Mouse (Mus musculus): ENCODE data around the gene Nop10. TPM values are rescaled to one million over a fixed set of nuclear protein-coding genes. Genes with fewer than 3 reads are reported as not detected.

Gene Nop10
- polyA plus RNA-seq, 1 experiment from 2014 or later: 160 TPM

GRCm38 (mm10) chr2:112241787-112242186, 19.9 kb upstream of the Nop10 start:
- no peak overlapping the region for H3K4me2 ChIP-seq
- no peak overlapping the region for H3K4me3 ChIP-seq
- H3K9me3 ChIP-seq: no peaks in the 10 kb centered on the region
- 0 out of 2 replicates have a peak, but pooled peaks cover 2% of the 10 kb centered on the region for H3K27me3 ChIP-seq
- 90% methylated on average over 14 of the region's 14 CpGs for WGBS
- H3K36me3 ChIP-seq: peaks cover 38% of the 10 kb centered on the region
- no peak overlapping the region for H3K9ac ChIP-seq
- H3K4me1 ChIP-seq (replicated peaks): peaks cover 16% of the 10 kb centered on the region
- ATAC-seq (ENCODE audit: low FRiP score): no peak
- no peak overlapping the region for H3K27ac ChIP-seq

- Histone ChIP-seq H3K4me2 (no peak overlapping the region), H3K27ac (no peak overlapping the region), H3K9ac (no peak overlapping the region), H3K9me3 (no peaks in the 10 kb centered on the region), H3K27me3 (0 out of 2 replicates have a peak, but pooled peaks cover 2% of the 10 kb centered on the region), H3K4me3 (no peak overlapping the region), H3K4me1 (replicated peaks) (peaks cover 11% of the 10 kb centered on the region), H3K36me3 (peaks cover 59% of the 10 kb centered on the region)
- no peak for ATAC-seq (ENCODE audit: low FRiP score)
- WGBS: 93% methylated on average over 5 of the region's 5 CpGs
Measured at GRCm38 (mm10) chr2:112245307-112245706, 16.4 kb upstream of the Nop10 start.

GRCm38 (mm10) chr2:112246193-112246592, 15.5 kb upstream of the Nop10 start:
- 0 out of 2 replicates have a peak, but pooled peaks cover 1% of the 10 kb centered on the region for H3K27me3 ChIP-seq
- no peak overlapping the region for H3K27ac ChIP-seq
- H3K36me3 ChIP-seq: peaks cover 59% of the 10 kb centered on the region
- ATAC-seq (ENCODE audit: low FRiP score): peak; percentile 41; the same call in 1 of the 2 replicates
- no peak overlapping the region for H3K9ac ChIP-seq
- H3K4me3 ChIP-seq: no peak overlapping the region
- H3K4me2 ChIP-seq: no peak overlapping the region
- WGBS: 97% methylated on average over 6 of the region's 6 CpGs
- peaks cover 2% of the 10 kb centered on the region for H3K4me1 ChIP-seq (replicated peaks)
- no peaks in the 10 kb centered on the region for H3K9me3 ChIP-seq

GRCm38 (mm10) chr2:112247323-112247722, 14.4 kb upstream of the Nop10 start:
- no peak overlapping the region for H3K9ac ChIP-seq
- H3K4me2 ChIP-seq: no peak overlapping the region
- 87% methylated on average over 10 of the region's 10 CpGs for whole genome bisulfite sequencing
- no peak for ATAC-seq (ENCODE audit: low FRiP score)
- H3K4me1 ChIP-seq (replicated peaks): no peaks in the 10 kb centered on the region
- no peak overlapping the region for H3K27ac ChIP-seq
- peaks cover 59% of the 10 kb centered on the region for H3K36me3 ChIP-seq
- H3K4me3 ChIP-seq: no peak overlapping the region
- H3K27me3 ChIP-seq: no peaks in the 10 kb centered on the region
- H3K9me3 ChIP-seq: no peaks in the 10 kb centered on the region

DNA sequence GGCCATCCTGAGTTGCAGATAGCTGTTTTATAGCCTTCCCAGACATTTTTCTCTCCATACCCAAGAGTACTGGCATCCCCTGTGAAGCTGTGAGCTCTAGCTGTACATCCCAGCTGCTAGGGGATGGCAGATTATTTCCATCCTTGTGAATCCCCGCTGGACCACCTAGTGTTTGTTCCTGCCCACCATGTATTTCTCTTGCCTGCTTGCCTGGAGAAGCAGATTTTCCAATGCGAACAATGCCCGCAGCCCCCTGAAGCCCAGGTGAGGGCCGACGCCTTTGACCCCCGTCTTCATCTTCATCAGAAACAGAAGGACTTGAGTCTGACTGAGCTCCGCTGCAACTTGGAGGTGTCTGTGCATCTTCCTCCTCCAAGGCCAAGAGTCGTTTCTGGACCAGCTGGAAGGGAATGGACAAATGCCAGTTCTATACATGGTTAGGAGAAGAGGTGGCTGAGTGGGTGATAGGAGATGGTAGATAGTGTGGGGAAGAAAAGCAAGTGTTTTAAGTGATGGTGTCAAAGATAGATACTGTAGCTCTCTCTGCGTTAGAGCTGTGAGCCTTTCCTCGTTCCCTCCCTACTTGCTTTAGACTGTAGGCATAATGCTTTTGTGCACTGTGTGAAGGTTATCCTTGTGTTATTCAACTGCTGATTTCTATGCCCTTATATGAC, 11.8 kb upstream of the Nop10 start:
- Histone ChIP-seq H3K27ac (no peak overlapping the region), H3K27me3 (no peaks in the 10 kb centered on the region), H3K9me3 (no peaks in the 10 kb centered on the region), H3K36me3 (peaks cover 40% of the 10 kb centered on the region), H3K4me3 (no peak overlapping the region), H3K9ac (no peak overlapping the region), H3K4me2 (no peak overlapping the region), H3K4me1 (replicated peaks) (no peaks in the 10 kb centered on the region)
- 95% methylated on average over 10 of the region's 10 CpGs for WGBS
- no peak for ATAC-seq (ENCODE audit: low FRiP score)

DNA sequence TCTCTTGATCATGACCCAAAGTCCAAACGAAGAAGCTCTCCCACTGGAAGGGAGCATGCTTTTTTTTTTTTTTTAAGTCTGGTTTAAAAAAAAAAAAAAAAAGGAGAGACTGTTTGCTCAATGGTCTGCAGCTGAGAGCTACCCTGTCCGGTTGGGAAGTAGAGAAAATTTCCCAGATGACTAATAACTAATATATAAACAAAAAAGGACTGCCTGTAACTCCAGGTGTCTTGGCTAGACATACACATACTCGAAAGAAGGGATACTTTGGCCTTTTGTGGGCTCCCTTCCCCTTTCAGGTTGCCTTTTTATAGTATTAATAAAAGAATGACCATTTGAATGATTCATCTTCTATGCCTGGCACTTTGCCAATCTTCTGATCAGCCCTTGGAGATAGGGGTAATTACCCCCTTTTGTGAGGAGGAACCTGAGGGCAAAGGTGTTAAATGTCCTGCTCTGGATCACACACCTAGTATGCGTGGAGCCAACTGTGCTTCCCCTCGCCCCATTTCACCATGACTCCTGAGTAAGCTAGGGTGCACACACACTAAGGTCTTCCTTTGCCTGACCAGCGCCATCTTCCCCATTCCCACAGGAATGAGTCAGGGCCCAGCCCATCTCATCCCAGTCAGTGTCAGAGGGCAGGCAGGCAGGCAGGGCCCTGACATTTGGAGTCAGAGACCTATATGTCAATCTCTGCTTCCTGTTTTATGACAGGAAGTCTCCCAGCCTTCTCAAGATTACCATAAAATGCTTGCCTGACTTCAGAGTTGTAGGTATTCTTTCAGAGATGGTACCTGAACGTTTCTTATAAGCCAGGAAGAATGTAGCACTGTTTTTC, 6.8 kb upstream of the Nop10 start:
- Histone ChIP-seq H3K27me3 (no peaks in the 10 kb centered on the region), H3K4me3 (no peak overlapping the region), H3K36me3 (0 out of 2 replicates have a peak, but pooled peaks cover 2% of the 10 kb centered on the region), H3K9ac (no peak overlapping the region), H3K27ac (no peak overlapping the region), H3K9me3 (no peaks in the 10 kb centered on the region), H3K4me2 (no peak overlapping the region), H3K4me1 (replicated peaks) (no peaks in the 10 kb centered on the region)
- 74% methylated on average over 7 of the region's 7 CpGs for WGBS
- ATAC-seq (ENCODE audit: low FRiP score): no peak

DNA sequence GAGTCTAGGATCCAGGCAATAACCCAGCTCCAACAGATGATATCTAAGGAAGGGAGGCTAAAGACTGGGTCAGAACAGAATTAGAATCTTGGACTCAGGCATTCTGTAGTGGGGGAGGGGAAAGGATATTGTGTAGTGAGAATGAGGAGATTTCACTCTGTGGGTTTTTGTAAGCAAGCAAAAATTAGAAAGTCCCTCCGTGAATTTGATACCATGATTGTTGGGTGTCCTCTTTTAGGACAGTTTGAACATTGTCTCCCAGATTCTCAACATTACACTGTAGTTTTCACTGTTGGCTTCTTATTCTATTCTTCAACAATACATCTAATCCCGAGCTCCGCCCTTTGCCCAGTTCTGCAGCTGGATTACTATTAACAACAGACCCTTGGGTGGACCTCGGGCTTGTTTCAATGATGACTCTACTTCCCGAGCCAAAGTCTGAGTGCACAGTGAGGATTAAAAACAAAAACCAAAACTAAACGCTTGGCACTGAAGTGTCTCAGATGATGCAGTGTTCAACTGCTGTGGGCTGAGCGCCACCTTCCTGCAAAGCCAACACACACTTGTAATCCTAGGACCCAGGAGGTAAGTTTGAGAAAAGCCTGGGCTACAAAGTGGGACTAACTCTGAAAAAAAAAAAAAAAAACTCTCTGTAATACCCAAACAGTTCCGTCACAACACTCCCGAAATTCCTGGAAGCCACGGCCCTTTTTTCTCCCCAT, 2.3 kb upstream of the Nop10 start, which contains the start of gene Nutm1:
Gene Nutm1 (minus strand): TSS at position 51 of the 722 bp plus-strand sequence.
- 79% methylated on average over 10 of the region's 10 CpGs for WGBS
- Histone ChIP-seq H3K4me2 (no peak within 1 kb of the TSS), H3K9ac (no peak within 1 kb of the TSS), H3K27ac (no peak within 1 kb of the TSS), H3K4me3 (no peak within 1 kb of the TSS), H3K9me3 (no peaks in the 10 kb centered on the region), H3K36me3 (no peaks in the 10 kb centered on the region), H3K4me1 (replicated peaks) (peaks cover 17% of the 10 kb centered on the region), H3K27me3 (no peaks in the 10 kb centered on the region)
- no peak for ATAC-seq (ENCODE audit: low FRiP score)

GRCm38 (mm10) chr2:112262779-112263295, 1.1 kb downstream of the Nop10 start:
- H3K36me3 ChIP-seq: no peaks in the 10 kb centered on the region
- WGBS: 40% methylated on average over 4 of the region's 4 CpGs
- H3K4me1 ChIP-seq (replicated peaks): peaks cover 37% of the 10 kb centered on the region
- peak overlapping the region; percentile 71 for H3K9ac ChIP-seq
- peak overlapping the region; percentile 56 for H3K4me3 ChIP-seq
- H3K27ac ChIP-seq: no peak overlapping the region
- H3K9me3 ChIP-seq: no peaks in the 10 kb centered on the region
- peak overlapping the region; percentile 68 for H3K4me2 ChIP-seq
- ATAC-seq (ENCODE audit: low FRiP score): no peak
- H3K27me3 ChIP-seq: no peaks in the 10 kb centered on the region

DNA sequence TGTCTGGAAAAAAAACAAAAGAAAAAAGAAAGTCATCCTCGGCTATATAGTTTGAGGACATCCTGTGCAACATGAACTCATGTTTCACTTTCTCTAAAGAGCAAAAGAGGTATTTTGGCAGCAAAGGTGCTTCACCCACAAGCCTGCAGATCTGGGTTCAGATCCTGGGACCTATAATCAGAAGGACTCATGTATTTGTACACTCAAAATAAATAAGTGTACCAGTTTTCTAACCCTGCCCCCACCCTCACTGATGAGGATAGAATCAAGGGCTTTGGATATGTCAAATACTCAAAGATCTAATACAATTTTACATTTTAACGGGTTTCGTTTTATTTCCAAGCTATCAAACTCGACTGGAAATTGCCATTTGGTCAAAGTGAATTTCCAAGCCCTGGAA, 2.6 kb downstream of the Nop10 start:
- Histone ChIP-seq H3K4me3 (no peak overlapping the region), H3K36me3 (no peaks in the 10 kb centered on the region), H3K9ac (no peak overlapping the region), H3K27ac (no peak overlapping the region), H3K4me1 (replicated peaks) (peaks cover 48% of the 10 kb centered on the region), H3K4me2 (no peak overlapping the region), H3K27me3 (no peaks in the 10 kb centered on the region), H3K9me3 (no peaks in the 10 kb centered on the region)
- ATAC-seq (ENCODE audit: low FRiP score): no peak
- 81% methylated on average over 4 of the region's 4 CpGs for WGBS

- under 1% methylated on average over 62 of the region's 85 CpGs for WGBS
- Histone ChIP-seq H3K9ac (peak within 1 kb of the TSS; percentile 87), H3K4me3 (peak within 1 kb of the TSS; percentile 65), H3K9me3 (no peaks in the 10 kb centered on the region), H3K4me2 (peak within 1 kb of the TSS; percentile 91), H3K36me3 (no peaks in the 10 kb centered on the region), H3K4me1 (replicated peaks) (peaks cover 55% of the 10 kb centered on the region), H3K27ac (peak within 1 kb of the TSS; percentile 96), H3K27me3 (no peaks in the 10 kb centered on the region)
- ATAC-seq (ENCODE audit: low FRiP score): peak; percentile 93
Measured at GRCm38 (mm10) chr2:112265448-112266241, 3.9 kb downstream of the Nop10 start, which contains the start of gene Slc12a6. Slc12a6 (plus strand) TSS chr2:112265825.

GRCm38 (mm10) chr2:112266242-112266592, 4.5 kb downstream of the Nop10 start, which contains the start of gene Gm21985:
Gm21985 (plus strand) TSS chr2:112266314.
- H3K4me3 ChIP-seq: peak within 1 kb of the TSS; percentile 65
- peak within 1 kb of the TSS; percentile 96 for H3K27ac ChIP-seq
- 1% methylated on average over 11 of the region's 11 CpGs for WGBS
- peak within 1 kb of the TSS; percentile 91 for H3K4me2 ChIP-seq
- peak; percentile 39 for ATAC-seq (ENCODE audit: low FRiP score)
- H3K4me1 ChIP-seq (replicated peaks): peaks cover 57% of the 10 kb centered on the region
- no peaks in the 10 kb centered on the region for H3K36me3 ChIP-seq
- H3K9me3 ChIP-seq: no peaks in the 10 kb centered on the region
- H3K27me3 ChIP-seq: no peaks in the 10 kb centered on the region
- peak within 1 kb of the TSS; percentile 87 for H3K9ac ChIP-seq
